Mouse (Mus musculus) stomach, embryonic 16.5 days (tissue): ENCODE results near the gene Specc1l. TPM values are rescaled to one million over a fixed set of nuclear protein-coding genes. Genes with fewer than 3 reads are reported as not detected.

Experiments used
- ATAC-seq: fragments of 200-750 bp; cut with Nextera tagmentation; 2 replicates; pipeline ENCODE4 v1.8.0; 2017; ENCODE audit warnings: moderate number of reproducible peaks, moderate TSS enrichment; ENCODE audit not compliant: insufficient read depth, low FRiP score
- H3K27ac ChIP-seq: fragments of 300-500 bp; sonication (generic); 2 replicates; pipeline ENCODE4 v1.5.1; 2014; ENCODE audit warnings: low read length
- H3K27me3 ChIP-seq: fragments of 300-500 bp; sonication (generic); 2 replicates; pipeline ENCODE4 v1.6.1; 2014; ENCODE audit warnings: low read length, control low read depth, mixed read lengths; ENCODE audit not compliant: control insufficient read depth, insufficient read depth
- H3K36me3 ChIP-seq: fragments of 300-500 bp; sonication (generic); 2 replicates; pipeline ENCODE4 v1.6.1; 2014; ENCODE audit warnings: low read length; ENCODE audit not compliant: control insufficient read depth, insufficient read depth
- H3K4me1 ChIP-seq: fragments of 300-500 bp; sonication (generic); 2 replicates; pipeline ENCODE4 v1.6.1; 2014; ENCODE audit warnings: low read length, control low read depth, mixed read lengths; ENCODE audit not compliant: control insufficient read depth, insufficient read depth
- H3K4me2 ChIP-seq: fragments of 300-500 bp; sonication (generic); 2 replicates; pipeline ENCODE4 v1.6.1; 2014; ENCODE audit warnings: low read depth, low read length, mixed read lengths
- H3K4me3 ChIP-seq: fragments of 300-500 bp; sonication (generic); replicated peaks from 2 replicates; pipeline ENCODE4 v1.5.1; 2014; ENCODE audit warnings: mild to moderate bottlenecking, low read length
- H3K9ac ChIP-seq: fragments of 300-500 bp; sonication (generic); 2 replicates; pipeline ENCODE4 v1.6.1; 2014; ENCODE audit warnings: low read length
- H3K9me3 ChIP-seq: fragments of 300-500 bp; sonication (generic); replicated peaks from 2 replicates; pipeline ENCODE4 v1.6.1; 2016; ENCODE audit warnings: low read length, control low read depth; ENCODE audit not compliant: control insufficient read depth
- WGBS: fragments of 180-500 bp; shearing (Covaris S2); extraction: QIAGEN DNeasy Blood & Tissue Kit; methylation state at CpG from one replicate; pipeline ENCODE4 v1.1.7; 2014; 5-methylcytosine and 5-hydroxymethylcytosine counted together
- polyA plus RNA-seq: library from polyadenylated mRNA; unstranded; fragments of >200 nt; fragmentation: Nextera tagmentation; extraction: Ambion mirVana; gene quantifications from 2 replicates; pipeline ENCODE4 v1.2.1, GENCODE M21; 2015

Gene Specc1l
- polyA plus RNA-seq, 1 experiment from 2014 or later: 29.5 TPM

- Histone ChIP-seq H3K9ac (no peak overlapping the region), H3K27ac (no peak overlapping the region), H3K4me3 (no peak overlapping the region), H3K9me3 (no peaks in the 10 kb centered on the region), H3K36me3 (0 out of 2 replicates have a peak, but pooled peaks cover 6% of the 10 kb centered on the region), H3K4me2 (no peak overlapping the region), H3K27me3 (0 out of 2 replicates have a peak, but pooled peaks cover 2% of the 10 kb centered on the region), H3K4me1 (peaks cover 11% of the 10 kb centered on the region; the same call in 1 of the 2 replicates)
- no peak for ATAC-seq
- 73% methylated on average over 7 of the region's 7 CpGs for WGBS
Observed at GRCm38 (mm10) chr10:75312361-75312760, 100.5 kb downstream of the Specc1l start.

- no peak overlapping the region for H3K27ac ChIP-seq
- 0 out of 2 replicates have a peak, but pooled peaks cover 6% of the 10 kb centered on the region for H3K36me3 ChIP-seq
- no peaks in the 10 kb centered on the region for H3K9me3 ChIP-seq
- no peak overlapping the region for H3K4me3 ChIP-seq
- 46% methylated on average over 6 of the region's 6 CpGs for WGBS
- H3K4me2 ChIP-seq: no peak overlapping the region
- peaks cover 20% of the 10 kb centered on the region for H3K27me3 ChIP-seq
- H3K4me1 ChIP-seq: peaks cover 12% of the 10 kb centered on the region; the same call in 1 of the 2 replicates
- no peak overlapping the region for H3K9ac ChIP-seq
- peak; percentile 22; the same call in 1 of the 2 replicates for ATAC-seq
Observed at GRCm38 (mm10) chr10:75314190-75314980, 102.5 kb downstream of the Specc1l start.

- H3K9ac ChIP-seq: no peak overlapping the region
- no peak overlapping the region for H3K27ac ChIP-seq
- no peak for ATAC-seq
- H3K4me2 ChIP-seq: no peak overlapping the region
- peaks cover 12% of the 10 kb centered on the region; the same call in 1 of the 2 replicates for H3K4me1 ChIP-seq
- no peaks in the 10 kb centered on the region for H3K36me3 ChIP-seq
- WGBS: 72% methylated on average over 8 of the region's 8 CpGs
- H3K27me3 ChIP-seq: peaks cover 21% of the 10 kb centered on the region
- no peak overlapping the region for H3K4me3 ChIP-seq
- no peaks in the 10 kb centered on the region for H3K9me3 ChIP-seq
Observed at GRCm38 (mm10) chr10:75315756-75316155, 103.9 kb downstream of the Specc1l start.

- Histone ChIP-seq H3K36me3 (no peaks in the 10 kb centered on the region), H3K4me2 (peak overlapping the region; percentile 79), H3K27me3 (peaks cover 21% of the 10 kb centered on the region), H3K9me3 (no peaks in the 10 kb centered on the region), H3K4me1 (peaks cover 12% of the 10 kb centered on the region; the same call in 1 of the 2 replicates), H3K9ac (peak overlapping the region; percentile 71), H3K4me3 (peak overlapping the region; percentile 56), H3K27ac (no peak overlapping the region)
- peak; percentile 11; the same call in 1 of the 2 replicates for ATAC-seq
- WGBS: 7% methylated on average over 9 of the region's 9 CpGs
Observed at GRCm38 (mm10) chr10:75316472-75316871, 104.6 kb downstream of the Specc1l start.

GRCm38 (mm10) chr10:75316872-75316907, 104.8 kb downstream of the Specc1l start, which contains the start of gene Adora2a:
Gene Adora2a (plus strand): TSS chr10:75316877.
- ATAC-seq: no peak
- Histone ChIP-seq H3K9ac (peak within 1 kb of the TSS; percentile 71), H3K27me3 (peaks cover 21% of the 10 kb centered on the region), H3K9me3 (no peaks in the 10 kb centered on the region), H3K4me1 (peaks cover 12% of the 10 kb centered on the region; the same call in 1 of the 2 replicates), H3K4me2 (peak within 1 kb of the TSS; percentile 79), H3K36me3 (no peaks in the 10 kb centered on the region), H3K4me3 (peak within 1 kb of the TSS; percentile 56), H3K27ac (no peak within 1 kb of the TSS)
- WGBS: 0% methylated on average over 4 of the region's 4 CpGs

- Histone ChIP-seq H3K36me3 (no peaks in the 10 kb centered on the region), H3K27ac (no peak overlapping the region), H3K9me3 (no peaks in the 10 kb centered on the region), H3K27me3 (peaks cover 21% of the 10 kb centered on the region), H3K4me3 (peak overlapping the region; percentile 56), H3K4me2 (peak overlapping the region; percentile 79), H3K4me1 (peaks cover 12% of the 10 kb centered on the region; the same call in 1 of the 2 replicates), H3K9ac (peak overlapping the region; percentile 71)
- WGBS: 2% methylated on average over 78 of the region's 81 CpGs
- peak; percentile 60; the same call in 1 of the 2 replicates for ATAC-seq
Observed at GRCm38 (mm10) chr10:75316908-75317761, 105.3 kb downstream of the Specc1l start.

- no peaks in the 10 kb centered on the region for H3K36me3 ChIP-seq
- 76% methylated on average over 6 of the region's 6 CpGs for WGBS
- H3K4me1 ChIP-seq: peaks cover 12% of the 10 kb centered on the region; the same call in 1 of the 2 replicates
- 0 out of 2 replicates have a peak overlapping the region, but pooled peaks have one; percentile 79 for H3K4me2 ChIP-seq
- no peak overlapping the region for H3K9ac ChIP-seq
- H3K27me3 ChIP-seq: peaks cover 21% of the 10 kb centered on the region
- peak overlapping the region; percentile 56; the same call in 1 of the 2 replicates for H3K4me3 ChIP-seq
- ATAC-seq: no peak
- H3K9me3 ChIP-seq: no peaks in the 10 kb centered on the region
- H3K27ac ChIP-seq: no peak overlapping the region
Observed at GRCm38 (mm10) chr10:75318206-75318605, 106.3 kb downstream of the Specc1l start.

- Histone ChIP-seq H3K9me3 (no peaks in the 10 kb centered on the region), H3K9ac (no peak overlapping the region), H3K27me3 (peaks cover 21% of the 10 kb centered on the region), H3K4me2 (no peak overlapping the region), H3K36me3 (no peaks in the 10 kb centered on the region), H3K27ac (no peak overlapping the region), H3K4me3 (no peak overlapping the region), H3K4me1 (peaks cover 8% of the 10 kb centered on the region; the same call in 1 of the 2 replicates)
- no peak for ATAC-seq
- WGBS: 44% methylated on average over 4 of the region's 4 CpGs
Observed at GRCm38 (mm10) chr10:75320321-75320720, 108.4 kb downstream of the Specc1l start.

- no peaks in the 10 kb centered on the region for H3K4me1 ChIP-seq
Observed at GRCm38 (mm10) chr10:75322966-75323365, 111.1 kb downstream of the Specc1l start.

More at GRCm38 (mm10) chr10:75322966-75323365, 111.1 kb downstream of the Specc1l start:
- H3K4me3 ChIP-seq: no peak overlapping the region
- H3K27me3 ChIP-seq: peaks cover 13% of the 10 kb centered on the region
- no peaks in the 10 kb centered on the region for H3K36me3 ChIP-seq
- WGBS: 66% methylated on average over 6 of the region's 6 CpGs
- no peak overlapping the region for H3K9ac ChIP-seq
- no peak for ATAC-seq
- no peak overlapping the region for H3K27ac ChIP-seq
- no peak overlapping the region for H3K4me2 ChIP-seq
- H3K9me3 ChIP-seq: no peaks in the 10 kb centered on the region
